ENCODE assay signal across 25 mouse cellular contexts in the genomic region with DNA sequence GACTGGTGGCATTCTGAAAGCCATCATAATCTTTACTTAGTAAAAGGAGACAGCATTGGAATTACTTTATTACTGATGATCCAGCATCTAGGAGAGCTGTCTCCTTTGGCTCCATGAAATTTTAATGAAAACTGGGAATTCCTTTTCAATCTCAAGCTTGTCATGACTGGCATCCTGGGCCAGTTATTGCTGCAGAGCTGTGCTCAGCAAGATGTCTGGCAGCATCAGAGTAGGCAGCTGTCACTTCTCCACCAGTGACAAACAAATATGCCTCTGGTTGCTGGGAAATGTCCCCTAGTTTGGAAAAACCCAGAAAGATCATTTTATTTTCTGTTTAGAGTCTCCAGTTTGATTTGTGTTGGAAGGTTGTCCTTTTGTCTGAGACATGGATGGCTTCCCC. TPM values are rescaled to one million over a fixed set of nuclear protein-coding genes. Genes with fewer than 3 reads are reported as not detected.
DNase-seq lines count a peak whose midpoint lies in the region; ATAC-seq and TF ChIP-seq lines count a peak whose summit lies in the region.
"Had no signal": no experiment of that assay in that cellular context is flagged by ENCODE, and none has a peak within 500 bp of the region (broad histone marks: within the 10 kb centered on the region; RNA-seq: fewer than 3 reads in every experiment).

No protein-coding gene starts in this region.

- H3K4me2 ChIP-seq in hindbrain, embryonic 14.5 days (replicated peaks): no peak overlapping the region
- H3K4me2 ChIP-seq in hindbrain, embryonic 11.5 days (replicated peaks; ENCODE audit: low read depth, low read length): no peak overlapping the region
- no peak overlapping the region for H3K4me2 ChIP-seq in midbrain, embryonic 16.5 days (ENCODE audit: low read length)
- no peak overlapping the region for H3K4me2 ChIP-seq in hindbrain, postnatal 0 days (ENCODE audit: low read depth, low read length)
- H3K4me2 ChIP-seq: embryonic facial prominence, embryonic 13.5 days; heart, embryonic 13.5 days; liver, embryonic 13.5 days; lung, embryonic 14.5 days had no signal

- peaks cover 62% of the 10 kb centered on the region for H3K36me3 ChIP-seq in hindbrain, embryonic 14.5 days (replicated peaks; ENCODE audit: control insufficient read depth, insufficient read depth)
- no peaks in the 10 kb centered on the region for H3K36me3 ChIP-seq in hindbrain, embryonic 11.5 days (ENCODE audit: control insufficient read depth, insufficient read depth, low read length)
- peaks cover 17% of the 10 kb centered on the region for H3K36me3 ChIP-seq in midbrain, embryonic 16.5 days (ENCODE audit: control insufficient read depth, insufficient read depth, low read length)
- H3K36me3 ChIP-seq in midbrain, embryonic 10.5 days: peaks cover 67% of the 10 kb centered on the region
- H3K36me3 ChIP-seq in hindbrain, postnatal 0 days (ENCODE audit: insufficient read depth, low read length): peaks cover 15% of the 10 kb centered on the region; the same call in 1 of the 2 replicates
- H3K36me3 ChIP-seq: embryonic facial prominence, embryonic 13.5 days had no signal

- no peaks in the 10 kb centered on the region for H3K4me1 ChIP-seq in hindbrain, embryonic 14.5 days (replicated peaks; ENCODE audit: control insufficient read depth, insufficient read depth, low read length)
- H3K4me1 ChIP-seq in hindbrain, embryonic 11.5 days (replicated peaks; ENCODE audit: control insufficient read depth, insufficient read depth, low read length): no peaks in the 10 kb centered on the region
- no peaks in the 10 kb centered on the region for H3K4me1 ChIP-seq in midbrain, embryonic 16.5 days (ENCODE audit: control insufficient read depth, insufficient read depth, low read length)
- no peaks in the 10 kb centered on the region for H3K4me1 ChIP-seq in midbrain, embryonic 10.5 days
- no peaks in the 10 kb centered on the region for H3K4me1 ChIP-seq in hindbrain, postnatal 0 days (ENCODE audit: insufficient read depth, low read length)
- H3K4me1 ChIP-seq: embryonic facial prominence, embryonic 13.5 days; liver, embryonic 13.5 days had no signal

- no peaks in the 10 kb centered on the region for H3K9me3 ChIP-seq in hindbrain, embryonic 14.5 days (ENCODE audit: control insufficient read depth, low read length)
- H3K9me3 ChIP-seq in hindbrain, embryonic 11.5 days (ENCODE audit: control insufficient read depth, low read length): no peaks in the 10 kb centered on the region
- H3K9me3 ChIP-seq in midbrain, embryonic 16.5 days (replicated peaks; ENCODE audit: control insufficient read depth, low read length, poor library complexity, severe bottlenecking): no peaks in the 10 kb centered on the region
- no peaks in the 10 kb centered on the region for H3K9me3 ChIP-seq in midbrain, embryonic 10.5 days (replicated peaks)
- H3K9me3 ChIP-seq in hindbrain, postnatal 0 days (ENCODE audit: low read length): no peaks in the 10 kb centered on the region
- H3K9me3 ChIP-seq: embryonic facial prominence, embryonic 13.5 days; heart, embryonic 13.5 days; liver, embryonic 13.5 days had no signal

- ATAC-seq in cerebellum, adult (ENCODE audit: insufficient number of reproducible peaks, low FRiP score, low TSS enrichment): no peak
- ATAC-seq in hindbrain, embryonic 14.5 days (ENCODE audit: low FRiP score): no peak
- no peak for ATAC-seq in hindbrain, embryonic 11.5 days (ENCODE audit: low FRiP score)
- ATAC-seq in midbrain, embryonic 16.5 days: no peak
- 0 out of 2 replicates have a peak, but pooled peaks have one; percentile 19 for ATAC-seq in hindbrain, postnatal 0 days
- ATAC-seq: intestine, postnatal 0 days had no signal

- no peak for TF ChIP-seq CTCF in hindbrain, postnatal 0 days (IDR thresholded peaks at IDR 0.05; ENCODE audit: low read depth)

- DNase-seq in cerebellum, postnatal 10 days: peak; percentile 62 to 66
- DNase-seq in hindbrain, embryonic 14.5 days (ENCODE audit: low spot score): no peak
- DNase-seq in hindbrain, embryonic 11.5 days (ENCODE audit: low spot score): no peak
- DNase-seq in midbrain, embryonic 10.5 days (ENCODE audit: low spot score): no peak
- DNase-seq in hindbrain, postnatal 0 days (ENCODE audit: low spot score): peak; percentile 27
- DNase-seq in lung, adult 18-20 months: no peak
- DNase-seq: adrenal gland, postnatal 25 days; embryo, embryonic 11 days; gastrocnemius, postnatal 36 days; heart, adult 2 months; heart, postnatal 14 days; kidney, postnatal 25 days; liver, embryonic 13.5 days; lung, embryonic 14.5 days had no signal

- no peak overlapping the region for H3K9ac ChIP-seq in hindbrain, embryonic 14.5 days
- no peak overlapping the region for H3K9ac ChIP-seq in hindbrain, embryonic 11.5 days (ENCODE audit: low read depth, low read length)
- H3K9ac ChIP-seq in midbrain, embryonic 16.5 days (ENCODE audit: low read depth, low read length): no peak overlapping the region
- no peak overlapping the region for H3K9ac ChIP-seq in hindbrain, postnatal 0 days (replicated peaks; ENCODE audit: low read length)
- H3K9ac ChIP-seq: embryonic facial prominence, embryonic 13.5 days; heart, embryonic 13.5 days; liver, embryonic 13.5 days; lung, embryonic 14.5 days had no signal

- no peak overlapping the region for H3K4me3 ChIP-seq in hindbrain, embryonic 14.5 days (replicated peaks; ENCODE audit: low read length)
- no peak overlapping the region for H3K4me3 ChIP-seq in hindbrain, embryonic 11.5 days (ENCODE audit: low read depth, low read length)
- no peak overlapping the region for H3K4me3 ChIP-seq in midbrain, embryonic 16.5 days (ENCODE audit: low read depth, low read length)
- H3K4me3 ChIP-seq in midbrain, embryonic 10.5 days: no peak overlapping the region
- H3K4me3 ChIP-seq in hindbrain, postnatal 0 days (ENCODE audit: low read length): no peak overlapping the region
- H3K4me3 ChIP-seq: embryonic facial prominence, embryonic 13.5 days; erythroblast, embryonic 14.5 days; heart, adult 2 months; heart, embryonic 13.5 days; liver, embryonic 13.5 days had no signal

- H3K27ac ChIP-seq in hindbrain, embryonic 14.5 days: peak overlapping the region; percentile 47; the same call in 1 of the 2 replicates
- H3K27ac ChIP-seq in hindbrain, embryonic 11.5 days (ENCODE audit: low read depth, low read length): no peak overlapping the region
- H3K27ac ChIP-seq in midbrain, embryonic 16.5 days (ENCODE audit: low read length): 0 out of 2 replicates have a peak overlapping the region, but pooled peaks have one; percentile 32
- no peak overlapping the region for H3K27ac ChIP-seq in midbrain, embryonic 10.5 days (replicated peaks)
- H3K27ac ChIP-seq in hindbrain, postnatal 0 days: peak overlapping the region; percentile 48; the same call in 1 of the 2 replicates
- H3K27ac ChIP-seq: embryonic facial prominence, embryonic 13.5 days; heart, adult 2 months; heart, embryonic 13.5 days; liver, embryonic 13.5 days had no signal

- no peaks in the 10 kb centered on the region for H3K27me3 ChIP-seq in hindbrain, embryonic 14.5 days (ENCODE audit: control insufficient read depth, insufficient read depth, low read length)
- no peaks in the 10 kb centered on the region for H3K27me3 ChIP-seq in hindbrain, embryonic 11.5 days (ENCODE audit: control insufficient read depth, insufficient read depth, low read length)
- no peaks in the 10 kb centered on the region for H3K27me3 ChIP-seq in midbrain, embryonic 16.5 days (ENCODE audit: control insufficient read depth, insufficient read depth, low read depth, low read length)
- no peaks in the 10 kb centered on the region for H3K27me3 ChIP-seq in midbrain, embryonic 10.5 days (ENCODE audit: low read depth, poor library complexity, severe bottlenecking)
- no peaks in the 10 kb centered on the region for H3K27me3 ChIP-seq in hindbrain, postnatal 0 days (ENCODE audit: insufficient read depth, low read length)
- H3K27me3 ChIP-seq: embryonic facial prominence, embryonic 13.5 days; heart, embryonic 13.5 days; liver, embryonic 13.5 days had no signal

RNA-seq across cellular contexts. Expression of gene Ucp1, which starts 50.8 kb away (rescaled TPM):
- polyA plus RNA-seq in hindbrain, embryonic 14.5 days (2014; fragmentation: Nextera tagmentation; extraction: Ambion mirVana): 0.16 TPM in 1 of 2 replicates, not detected in the other
- 0.08 TPM in 1 of 2 replicates, not detected in the other for polyA plus RNA-seq in hindbrain, embryonic 11.5 days (2014; fragmentation: Nextera tagmentation; extraction: Ambion mirVana)
- polyA plus RNA-seq in midbrain, embryonic 16.5 days (2015; fragmentation: Nextera tagmentation; extraction: Ambion mirVana): 0.18 TPM in 1 of 2 replicates, not detected in the other
- polyA plus RNA-seq in midbrain, embryonic 10.5 days (2016; fragmentation: Nextera tagmentation; extraction: Ambion mirVana): 0.16 TPM in 1 of 2 replicates, not detected in the other
- 0.29 and 0.31 TPM in 2 replicates for total RNA-seq in hindbrain, postnatal 0 days (2014; rRNA removed)
- 0.09 and 0.14 TPM in 2 replicates for polyA plus RNA-seq in hindbrain, postnatal 0 days (2015; fragmentation: Nextera tagmentation; extraction: Ambion mirVana)
- total RNA-seq: gastrocnemius, postnatal 36 days; left cerebral cortex, postnatal 25 days; monocyte, adult 5-6 weeks; neutrophil, adult 5-6 weeks had no signal
- polyA plus RNA-seq: embryonic facial prominence, embryonic 13.5 days; erythroblast, embryonic 14.5 days; heart, embryonic 13.5 days; intestine, postnatal 0 days; kidney, embryonic 14.5 days; liver, embryonic 13.5 days; lung, embryonic 14.5 days; stomach, embryonic 16.5 days had no signal

Comparison
In these comparisons a context has a peak if more than half of its experiments do, and no peak if none do; other contexts are left out.
1. DNase-seq: peak in cerebellum, postnatal 10 days (2 of 2) and hindbrain, postnatal 0 days (single experiment); none in hindbrain, embryonic 14.5 days (single experiment), hindbrain, embryonic 11.5 days (single experiment), midbrain, embryonic 10.5 days (single experiment) and lung, adult 18-20 months (0 of 2).
2. H3K27ac ChIP-seq: peak in hindbrain, embryonic 14.5 days (single experiment), midbrain, embryonic 16.5 days (single experiment) and hindbrain, postnatal 0 days (single experiment); none in hindbrain, embryonic 11.5 days (single experiment) and midbrain, embryonic 10.5 days (single experiment).